In genomic region chr7:79623086-79623485, GRCm38 (mm10) we compare ENCODE assay signal across 28 mouse cellular contexts. TPM values are rescaled to one million over a fixed set of nuclear protein-coding genes. Genes with fewer than 3 reads are reported as not detected.
"Had no signal": no experiment of that assay in that cellular context is flagged by ENCODE, and none has a peak within 500 bp of the region (broad histone marks: within the 10 kb centered on the region; RNA-seq: fewer than 3 reads in every experiment).

No protein-coding gene starts in this region.

- H3K27ac ChIP-seq: gastrocnemius, adult 2 months; heart, embryonic 10.5 days; hindbrain, embryonic 13.5 days; hindbrain, embryonic 15.5 days; hindbrain, postnatal 0 days; limb, embryonic 13.5 days; limb, embryonic 15.5 days; liver, embryonic 12.5 days; liver, embryonic 14.5 days had no signal

- H3K4me2 ChIP-seq: heart, embryonic 12.5 days; hindbrain, embryonic 13.5 days; hindbrain, embryonic 15.5 days; limb, embryonic 13.5 days; limb, embryonic 15.5 days; liver, embryonic 12.5 days had no signal

- ATAC-seq: hindbrain, postnatal 0 days; intestine, embryonic 16.5 days; liver, embryonic 12.5 days had no signal

- H3K36me3 ChIP-seq: heart, embryonic 10.5 days; heart, embryonic 12.5 days; hindbrain, embryonic 13.5 days; hindbrain, embryonic 15.5 days; limb, embryonic 13.5 days; limb, embryonic 15.5 days; liver, embryonic 12.5 days had no signal

- H3K9ac ChIP-seq: heart, embryonic 12.5 days; hindbrain, embryonic 13.5 days; hindbrain, embryonic 15.5 days; limb, embryonic 13.5 days; limb, embryonic 15.5 days; liver, embryonic 12.5 days; liver, embryonic 14.5 days had no signal

- H3K4me1 ChIP-seq: heart, embryonic 10.5 days; heart, embryonic 12.5 days; hindbrain, embryonic 13.5 days; hindbrain, embryonic 15.5 days; limb, embryonic 13.5 days; limb, embryonic 15.5 days; liver, embryonic 12.5 days had no signal

- H3K4me3 ChIP-seq: gastrocnemius, adult 2 months; heart, embryonic 10.5 days; heart, embryonic 12.5 days; hindbrain, embryonic 13.5 days; hindbrain, embryonic 15.5 days; limb, embryonic 13.5 days; limb, embryonic 15.5 days; liver, embryonic 12.5 days had no signal

- H3K9me3 ChIP-seq: heart, embryonic 10.5 days; heart, embryonic 12.5 days; hindbrain, embryonic 13.5 days; hindbrain, embryonic 15.5 days; limb, embryonic 13.5 days; limb, embryonic 15.5 days; liver, embryonic 12.5 days had no signal

- DNase-seq: gastrocnemius, adult 2 months; gastrocnemius, postnatal 10 days; gastrocnemius, postnatal 25 days; kidney, adult 11 months; kidney, adult 2 months; kidney, adult 9 months; kidney, postnatal 14 days; kidney, postnatal 36 days; layer of hippocampus, adult 9-11 months; layer of hippocampus, postnatal 36 days; left cerebral cortex, postnatal 4 days had no signal

RNA-seq across cellular contexts. Expression of gene Rhcg, which starts 5.6 kb away (rescaled TPM):
- total RNA-seq: gastrocnemius, adult 2 months; gastrocnemius, postnatal 10 days; gastrocnemius, postnatal 25 days; heart, adult 8-10 months; heart, postnatal 25 days; hematopoietic stem cell, adult 5-6 weeks; liver, adult 2 months had no signal
- polyA plus RNA-seq: heart, embryonic 10.5 days; heart, embryonic 12.5 days; heart, embryonic 14.5 days; limb, embryonic 11.5 days; limb, embryonic 13.5 days; limb, embryonic 15.5 days; liver, adult 2 months; liver, embryonic 12.5 days had no signal

RNA-seq across cellular contexts. Expression of gene Ticrr, which starts 36.9 kb away (rescaled TPM):
- total RNA-seq: gastrocnemius, adult 2 months; layer of hippocampus, adult 18-20 months had no signal
